Mouse (Mus musculus): ENCODE measurements around the gene Cdkn1b. TPM values are rescaled to one million over a fixed set of nuclear protein-coding genes. Genes with fewer than 3 reads are reported as not detected.

The Cdkn1b gene
- total RNA-seq, 1 experiment from 2014 or later = 98.0 TPM

Other genes with a start within 250 kb of the Cdkn1b start
- 7.8 and 18.8 TPM in 2 replicates for gene Dusp16, start 127.8 kb upstream of the Cdkn1b start, total RNA-seq (2017)
- 12.0 and 15.4 TPM in 2 replicates for gene Crebl2, start 90.2 kb upstream of the Cdkn1b start, total RNA-seq (2017)
- 4.6 and 9.9 TPM in 2 replicates for gene Gpr19, start 21.8 kb upstream of the Cdkn1b start, total RNA-seq (2017)
- gene Apold1, start 61.3 kb downstream of the Cdkn1b start, total RNA-seq (2017) = 0.94 and 2.0 TPM in 2 replicates
- 127 and 132 TPM in 2 replicates for gene Ddx47, start 91.2 kb downstream of the Cdkn1b start, total RNA-seq (2017)
- 0.84 TPM in 1 of 2 replicates, not detected in the other for gene Gprc5a, start 145.2 kb downstream of the Cdkn1b start, total RNA-seq (2017)
- not detected in 2 replicates for gene Gprc5d, start 197.9 kb downstream of the Cdkn1b start, total RNA-seq (2017)

Data from hematopoietic stem cell, adult 5-6 weeks (primary cell).